Mouse (Mus musculus): ENCODE data around the gene Ppcdc.
A peak's percentile ranks its signal among the peaks of the same experiment; 100 is the strongest.

Gene Ppcdc

GRCm38 (mm10) chr9:57439522-57440295, at the start of gene Ppcdc:
Gene Ppcdc (minus strand): TSS chr9:57440124.
- peak; percentile 78 for DNase-seq (ENCODE audit: extremely low read depth, low read depth, low spot score)

- no peak for DNase-seq (ENCODE audit: extremely low read depth, low read depth, low spot score)
Observed at GRCm38 (mm10) chr9:57487807-57488206, 47.9 kb upstream of the Ppcdc start.

- no peak for DNase-seq (ENCODE audit: extremely low read depth, low read depth, low spot score)
Observed at GRCm38 (mm10) chr9:57485774-57486173, 45.9 kb upstream of the Ppcdc start.

GRCm38 (mm10) chr9:57468914-57469313, 29.0 kb upstream of the Ppcdc start:
- no peak for DNase-seq (ENCODE audit: extremely low read depth, low read depth, low spot score)

- peak; percentile 16 for DNase-seq (ENCODE audit: extremely low read depth, low read depth, low spot score)
Observed at GRCm38 (mm10) chr9:57467896-57468549, 28.1 kb upstream of the Ppcdc start, which contains the start of gene Scamp5. Gene Scamp5 (minus strand): TSS chr9:57468060.

- DNase-seq (ENCODE audit: extremely low read depth, low read depth, low spot score): no peak
Observed at GRCm38 (mm10) chr9:57467271-57467771, 27.4 kb upstream of the Ppcdc start.

- DNase-seq (ENCODE audit: extremely low read depth, low read depth, low spot score): no peak
Observed at GRCm38 (mm10) chr9:57466101-57466500, 26.2 kb upstream of the Ppcdc start.

GRCm38 (mm10) chr9:57462866-57463265, 22.9 kb upstream of the Ppcdc start:
- DNase-seq (ENCODE audit: extremely low read depth, low read depth, low spot score): no peak

GRCm38 (mm10) chr9:57459707-57460106, 19.8 kb upstream of the Ppcdc start:
- DNase-seq (ENCODE audit: extremely low read depth, low read depth, low spot score): no peak

GRCm38 (mm10) chr9:57453516-57453915, 13.6 kb upstream of the Ppcdc start:
- no peak for DNase-seq (ENCODE audit: extremely low read depth, low read depth, low spot score)

- DNase-seq (ENCODE audit: extremely low read depth, low read depth, low spot score): no peak
Observed at GRCm38 (mm10) chr9:57452624-57453462, 12.9 kb upstream of the Ppcdc start.

GRCm38 (mm10) chr9:57449715-57450114, 9.8 kb upstream of the Ppcdc start:
- no peak for DNase-seq (ENCODE audit: extremely low read depth, low read depth, low spot score)

- no peak for DNase-seq (ENCODE audit: extremely low read depth, low read depth, low spot score)
Observed at GRCm38 (mm10) chr9:57440620-57441019, 696 bp upstream of the Ppcdc start.

- no peak for DNase-seq (ENCODE audit: extremely low read depth, low read depth, low spot score)
Observed at GRCm38 (mm10) chr9:57439083-57439482, 841 bp downstream of the Ppcdc start.

- no peak for DNase-seq (ENCODE audit: extremely low read depth, low read depth, low spot score)
Observed at GRCm38 (mm10) chr9:57437896-57438614, 1.9 kb downstream of the Ppcdc start.

GRCm38 (mm10) chr9:57436166-57436565, 3.8 kb downstream of the Ppcdc start:
- DNase-seq (ENCODE audit: extremely low read depth, low read depth, low spot score): no peak

- no peak for DNase-seq (ENCODE audit: extremely low read depth, low read depth, low spot score)
Observed at GRCm38 (mm10) chr9:57434405-57435165, 5.3 kb downstream of the Ppcdc start.

GRCm38 (mm10) chr9:57433097-57434032, 6.6 kb downstream of the Ppcdc start:
- peak; percentile 99 for DNase-seq (ENCODE audit: extremely low read depth, low read depth, low spot score)

GRCm38 (mm10) chr9:57432480-57432879, 7.4 kb downstream of the Ppcdc start:
- DNase-seq (ENCODE audit: extremely low read depth, low read depth, low spot score): peak; percentile 65
